Mouse (Mus musculus) megakaryocyte progenitor cell, adult 5-6 weeks (primary cell): ENCODE measurements around the gene Ugt1a5. TPM values are rescaled to one million over a fixed set of nuclear protein-coding genes. Genes with fewer than 3 reads are reported as not detected.
"Not testable (repeated sequence)": the region's sequence is repeated elsewhere in the genome, so short reads cannot be mapped to it uniquely, and the experiment has no call there.

Experiments used
- ATAC-seq: replicated peaks from 2 replicates; pipeline ENCODE4 v1.8.0; 2016; ENCODE audit warnings: mild to moderate bottlenecking, moderate TSS enrichment, inconsistent platforms; ENCODE audit not compliant: poor library complexity
- total RNA-seq, 2 experiments: library from RNA; stranded (forward) in 1 of 2; stranded (reverse) in 1 of 2; fragments of 157-497, 149-512 nt in 1 of 2; fragments of 200-1000 nt in 1 of 2; gene quantifications; 2 replicates each; pipeline versions ENCODE4 v1.2.3 to v1.2.4; 2015 to 2017

Gene Ugt1a5
- total RNA-seq, 2 experiments from 2014 or later = 2.5 TPM; not detected in 1

- not testable (repeated sequence) for ATAC-seq
Observed at GRCm38 (mm10) chr1:88223011-88223515, 57.3 kb downstream of the Ugt1a5 start.

GRCm38 (mm10) chr1:88223591-88223990 lies 57.8 kb downstream of the Ugt1a5 start:
- no peak for ATAC-seq

- ATAC-seq = no peak
Observed at GRCm38 (mm10) chr1:88224029-88224776, 58.4 kb downstream of the Ugt1a5 start.

GRCm38 (mm10) chr1:88225301-88225700 lies 59.5 kb downstream of the Ugt1a5 start:
- not testable (repeated sequence) for ATAC-seq

- no peak for ATAC-seq
Observed at GRCm38 (mm10) chr1:88225741-88226140, 59.9 kb downstream of the Ugt1a5 start.

- ATAC-seq = peak; percentile 52
Observed at GRCm38 (mm10) chr1:88226670-88227379, 61.0 kb downstream of the Ugt1a5 start, which contains the start of gene Mroh2a. Gene Mroh2a (plus strand): TSS chr1:88226986.

- ATAC-seq = peak; percentile 12
Observed at GRCm38 (mm10) chr1:88227482-88227881, 61.7 kb downstream of the Ugt1a5 start.

- no peak for ATAC-seq
Observed at GRCm38 (mm10) chr1:88228121-88228520, 62.3 kb downstream of the Ugt1a5 start.

- no peak for ATAC-seq
Observed at GRCm38 (mm10) chr1:88229566-88229965, 63.8 kb downstream of the Ugt1a5 start.

- ATAC-seq = no peak
Observed at GRCm38 (mm10) chr1:88229986-88230385, 64.2 kb downstream of the Ugt1a5 start.

- no peak for ATAC-seq
Observed at GRCm38 (mm10) chr1:88230421-88230820, 64.6 kb downstream of the Ugt1a5 start.

- ATAC-seq = no peak
Observed at GRCm38 (mm10) chr1:88230981-88231802, 65.4 kb downstream of the Ugt1a5 start.

GRCm38 (mm10) chr1:88231803-88232499 lies 66.1 kb downstream of the Ugt1a5 start:
- ATAC-seq = no peak

GRCm38 (mm10) chr1:88232664-88233380 lies 67.0 kb downstream of the Ugt1a5 start:
- no peak for ATAC-seq

- no peak for ATAC-seq
Observed at GRCm38 (mm10) chr1:88233421-88234247, 67.8 kb downstream of the Ugt1a5 start.

GRCm38 (mm10) chr1:88234248-88234610 lies 68.4 kb downstream of the Ugt1a5 start:
- no peak for ATAC-seq

GRCm38 (mm10) chr1:88234646-88235045 lies 68.8 kb downstream of the Ugt1a5 start:
- ATAC-seq = no peak

- ATAC-seq = no peak
Observed at GRCm38 (mm10) chr1:88235046-88235893, 69.5 kb downstream of the Ugt1a5 start.
